Mouse (Mus musculus): ENCODE data around the gene Ephb2. TPM values are rescaled to one million over a fixed set of nuclear protein-coding genes. Genes with fewer than 3 reads are reported as not detected.
A peak's percentile ranks its signal among the peaks of the same experiment; 100 is the strongest.

Gene Ephb2
- polyA plus RNA-seq, 1 experiment from 2014 or later: 4.6 TPM

DNA sequence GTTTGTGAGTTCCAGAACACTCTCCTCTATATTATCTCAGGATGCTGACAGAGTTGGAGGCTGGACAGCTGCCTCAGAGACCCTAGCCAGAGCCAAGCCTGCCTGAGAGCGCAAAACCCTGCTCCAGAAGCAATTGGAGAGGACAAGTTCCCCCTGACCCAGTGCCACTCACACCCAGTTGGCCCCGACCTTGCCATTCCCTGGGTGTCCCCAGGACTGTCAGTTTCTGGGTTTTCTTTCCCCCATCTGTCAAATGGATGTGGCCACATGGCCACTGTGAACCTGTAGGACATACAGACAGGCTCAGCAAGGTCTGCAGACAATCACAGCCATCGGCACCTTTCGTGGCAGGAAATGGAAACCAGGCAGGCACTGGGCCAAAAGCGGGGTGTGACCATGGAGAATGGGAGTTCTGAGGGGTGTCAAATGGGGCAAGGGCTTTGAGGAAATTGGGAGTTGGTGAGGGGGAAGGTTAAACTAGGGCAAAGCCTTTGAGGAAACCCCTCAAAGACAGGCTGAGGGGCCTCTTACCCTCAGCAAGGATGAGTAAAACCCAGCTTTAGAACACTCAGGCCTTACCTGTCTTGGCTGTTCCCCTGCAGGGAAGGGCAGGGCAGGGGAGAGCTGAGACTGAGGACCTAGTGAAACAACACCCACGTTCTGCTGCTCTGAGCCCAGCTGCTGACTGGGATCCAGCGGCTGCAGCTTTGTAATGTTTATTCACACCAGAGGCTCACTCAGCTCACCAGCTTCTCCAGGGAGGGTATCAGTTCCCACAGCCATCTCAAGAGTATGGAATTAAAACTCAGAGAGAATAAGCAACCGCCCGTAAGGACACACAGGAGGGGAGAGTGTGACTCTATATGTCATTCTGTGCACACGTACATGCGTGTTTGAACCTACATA is 6.9 kb downstream of the Ephb2 start:
- 30% methylated on average over 11 of the region's 11 CpGs for WGBS
- Histone ChIP-seq H3K9ac (ENCODE audit: low read depth, low read length) (no peak overlapping the region), H3K4me2 (ENCODE audit: low read length) (no peak overlapping the region), H3K4me1 (replicated peaks; ENCODE audit: insufficient read depth, low read length) (peaks cover 19% of the 10 kb centered on the region), H3K9me3 (replicated peaks; ENCODE audit: low read length) (no peaks in the 10 kb centered on the region), H3K36me3 (ENCODE audit: insufficient read depth, low read length) (no peaks in the 10 kb centered on the region), H3K4me3 (replicated peaks; ENCODE audit: low read depth, low read length) (no peak overlapping the region), H3K27ac (no peak overlapping the region), H3K27me3 (ENCODE audit: insufficient read depth, low read length) (no peaks in the 10 kb centered on the region)
- no peak for TF ChIP-seq CTCF (IDR thresholded peaks at IDR 0.05; ENCODE audit: low read depth)
- DNase-seq (ENCODE audit: low spot score) (peak; percentile 59), ATAC-seq (replicated peaks; ENCODE audit: low FRiP score, low read depth) (no peak)

GRCm38 (mm10) chr4:136824935-136825552 is 10.7 kb downstream of the Ephb2 start:
- H3K27me3 ChIP-seq (ENCODE audit: insufficient read depth, low read length): no peaks in the 10 kb centered on the region
- DNase-seq (ENCODE audit: low spot score): no peak
- no peak for ATAC-seq (replicated peaks; ENCODE audit: low FRiP score, low read depth)
- H3K4me1 ChIP-seq (replicated peaks; ENCODE audit: insufficient read depth, low read length): peaks cover 16% of the 10 kb centered on the region
- no peak overlapping the region for H3K9ac ChIP-seq (ENCODE audit: low read depth, low read length)
- no peak overlapping the region for H3K4me2 ChIP-seq (ENCODE audit: low read length)
- H3K9me3 ChIP-seq (replicated peaks; ENCODE audit: low read length): no peaks in the 10 kb centered on the region
- 68% methylated on average over 18 of the region's 18 CpGs for WGBS
- no peak overlapping the region for H3K4me3 ChIP-seq (replicated peaks; ENCODE audit: low read depth, low read length)
- no peak for TF ChIP-seq CTCF (IDR thresholded peaks at IDR 0.05; ENCODE audit: low read depth)
- no peak overlapping the region for H3K27ac ChIP-seq
- H3K36me3 ChIP-seq (ENCODE audit: insufficient read depth, low read length): no peaks in the 10 kb centered on the region

GRCm38 (mm10) chr4:136820069-136820522 is 15.7 kb downstream of the Ephb2 start:
- Histone ChIP-seq H3K4me1 (replicated peaks; ENCODE audit: insufficient read depth, low read length) (no peaks in the 10 kb centered on the region), H3K27me3 (ENCODE audit: insufficient read depth, low read length) (no peaks in the 10 kb centered on the region), H3K27ac (peak overlapping the region; percentile 71), H3K4me2 (ENCODE audit: low read length) (no peak overlapping the region), H3K9ac (ENCODE audit: low read depth, low read length) (no peak overlapping the region), H3K36me3 (ENCODE audit: insufficient read depth, low read length) (no peaks in the 10 kb centered on the region), H3K9me3 (replicated peaks; ENCODE audit: low read length) (no peaks in the 10 kb centered on the region), H3K4me3 (replicated peaks; ENCODE audit: low read depth, low read length) (no peak overlapping the region)
- TF ChIP-seq CTCF (IDR thresholded peaks at IDR 0.05; ENCODE audit: low read depth): no peak
- WGBS: 20% methylated on average over 9 of the region's 10 CpGs
- ATAC-seq (replicated peaks; ENCODE audit: low FRiP score, low read depth) (peak; percentile 69), DNase-seq (ENCODE audit: low spot score) (peak; percentile 50)

- Histone ChIP-seq H3K9ac (ENCODE audit: low read depth, low read length) (no peak overlapping the region), H3K9me3 (replicated peaks; ENCODE audit: low read length) (no peaks in the 10 kb centered on the region), H3K4me3 (replicated peaks; ENCODE audit: low read depth, low read length) (no peak overlapping the region), H3K27me3 (ENCODE audit: insufficient read depth, low read length) (no peaks in the 10 kb centered on the region), H3K27ac (no peak overlapping the region), H3K4me2 (ENCODE audit: low read length) (no peak overlapping the region), H3K36me3 (ENCODE audit: insufficient read depth, low read length) (no peaks in the 10 kb centered on the region), H3K4me1 (replicated peaks; ENCODE audit: insufficient read depth, low read length) (no peaks in the 10 kb centered on the region)
- ATAC-seq (replicated peaks; ENCODE audit: low FRiP score, low read depth): no peak
- TF ChIP-seq CTCF (IDR thresholded peaks at IDR 0.05; ENCODE audit: low read depth): no peak
- no peak for DNase-seq (ENCODE audit: low spot score)
- 34% methylated on average over 7 of the region's 7 CpGs for WGBS
These were observed 19.1 kb downstream of the Ephb2 start for GRCm38 (mm10) chr4:136816701-136817100.

GRCm38 (mm10) chr4:136815364-136815763 is 20.4 kb downstream of the Ephb2 start:
- H3K36me3 ChIP-seq (ENCODE audit: insufficient read depth, low read length): no peaks in the 10 kb centered on the region
- no peaks in the 10 kb centered on the region for H3K9me3 ChIP-seq (replicated peaks; ENCODE audit: low read length)
- H3K27me3 ChIP-seq (ENCODE audit: insufficient read depth, low read length): no peaks in the 10 kb centered on the region
- H3K4me1 ChIP-seq (replicated peaks; ENCODE audit: insufficient read depth, low read length): no peaks in the 10 kb centered on the region
- no peak overlapping the region for H3K4me2 ChIP-seq (ENCODE audit: low read length)
- TF ChIP-seq CTCF (IDR thresholded peaks at IDR 0.05; ENCODE audit: low read depth): peak; percentile 60
- ATAC-seq (replicated peaks; ENCODE audit: low FRiP score, low read depth) (no peak), DNase-seq (ENCODE audit: low spot score) (no peak)
- no peak overlapping the region for H3K9ac ChIP-seq (ENCODE audit: low read depth, low read length)
- H3K27ac ChIP-seq: no peak overlapping the region
- WGBS: 73% methylated on average over 5 of the region's 5 CpGs
- H3K4me3 ChIP-seq (replicated peaks; ENCODE audit: low read depth, low read length): no peak overlapping the region

DNA sequence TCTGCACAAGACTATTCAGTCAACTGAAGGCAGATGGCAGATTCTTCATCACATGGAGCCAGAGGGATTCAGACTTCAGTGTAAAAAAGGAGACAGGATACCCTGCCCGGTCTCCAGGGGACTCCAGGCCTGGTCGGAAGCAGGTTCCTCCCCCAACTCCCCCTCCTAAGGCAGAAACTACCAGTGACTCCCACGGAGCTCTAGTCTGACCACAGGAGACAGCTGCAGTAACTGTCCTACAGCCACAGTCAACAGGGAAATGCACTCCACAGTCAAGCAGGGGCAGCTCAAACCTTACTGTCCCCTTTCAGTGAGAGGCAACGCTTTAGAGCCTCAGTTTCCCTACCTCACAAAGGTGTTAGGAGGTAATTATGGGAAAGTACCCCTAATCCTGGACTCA is 23.2 kb downstream of the Ephb2 start:
- DNase-seq (ENCODE audit: low spot score) (peak; percentile 65), ATAC-seq (replicated peaks; ENCODE audit: low FRiP score, low read depth) (no peak)
- H3K27ac ChIP-seq: no peak overlapping the region
- H3K9ac ChIP-seq (ENCODE audit: low read depth, low read length): no peak overlapping the region
- 20% methylated on average over 4 of the region's 4 CpGs for WGBS
- H3K9me3 ChIP-seq (replicated peaks; ENCODE audit: low read length): no peaks in the 10 kb centered on the region
- H3K4me1 ChIP-seq (replicated peaks; ENCODE audit: insufficient read depth, low read length): no peaks in the 10 kb centered on the region
- H3K4me2 ChIP-seq (ENCODE audit: low read length): no peak overlapping the region
- H3K36me3 ChIP-seq (ENCODE audit: insufficient read depth, low read length): no peaks in the 10 kb centered on the region
- no peak overlapping the region for H3K4me3 ChIP-seq (replicated peaks; ENCODE audit: low read depth, low read length)
- H3K27me3 ChIP-seq (ENCODE audit: insufficient read depth, low read length): no peaks in the 10 kb centered on the region
- no peak for TF ChIP-seq CTCF (IDR thresholded peaks at IDR 0.05; ENCODE audit: low read depth)

All from kidney, postnatal 0 days (tissue).